Mouse (Mus musculus) limb, embryonic 10.5 days (tissue): ENCODE results near the gene Nelfe. TPM values are rescaled to one million over a fixed set of nuclear protein-coding genes. Genes with fewer than 3 reads are reported as not detected.
"Not testable (repeated sequence)": the region's sequence is repeated elsewhere in the genome, so short reads cannot be mapped to it uniquely, and the experiment has no call there.

Experiments
- DNase-seq: peaks from one replicate; pipeline ENCODE4 v3.0.0-alpha.2; 2017; ENCODE audit warnings: low spot score
- H3K27ac ChIP-seq: fragments of 300-500 bp; sonication (generic); 2 replicates; pipeline ENCODE4 v1.5.1; 2016; ENCODE audit warnings: mild to moderate bottlenecking
- H3K27me3 ChIP-seq: fragments of 300-500 bp; sonication (generic); 2 replicates; pipeline ENCODE4 v1.6.1; 2016; ENCODE audit warnings: low read depth, mild to moderate bottlenecking; ENCODE audit not compliant: poor library complexity, severe bottlenecking
- H3K36me3 ChIP-seq: fragments of 300-500 bp; sonication (generic); 2 replicates; pipeline ENCODE4 v1.6.1; 2016; ENCODE audit warnings: mild to moderate bottlenecking, moderate library complexity
- H3K4me1 ChIP-seq: fragments of 300-500 bp; sonication (generic); 2 replicates; pipeline ENCODE4 v1.6.1; 2016
- H3K4me3 ChIP-seq: fragments of 300-500 bp; sonication (generic); 2 replicates; pipeline ENCODE4 v1.5.1; 2016; ENCODE audit warnings: mild to moderate bottlenecking, moderate library complexity
- H3K9me3 ChIP-seq: fragments of 300-500 bp; sonication (generic); replicated peaks from 2 replicates; pipeline ENCODE4 v1.6.1; 2016; ENCODE audit warnings: mild to moderate bottlenecking
- WGBS: fragments of 180-500 bp; shearing (Covaris S2); methylation state at CpG from one replicate; pipeline ENCODE4 v1.1.7; 2016; 5-methylcytosine and 5-hydroxymethylcytosine counted together
- polyA plus RNA-seq: library from polyadenylated mRNA; unstranded; fragments of >200 nt; fragmentation: Nextera tagmentation; extraction: Ambion mirVana; gene quantifications from 2 replicates; pipeline ENCODE4 v1.2.1, GENCODE M21; 2016

Gene Nelfe
- 151 and 155 TPM in 2 replicates for polyA plus RNA-seq

DNA sequence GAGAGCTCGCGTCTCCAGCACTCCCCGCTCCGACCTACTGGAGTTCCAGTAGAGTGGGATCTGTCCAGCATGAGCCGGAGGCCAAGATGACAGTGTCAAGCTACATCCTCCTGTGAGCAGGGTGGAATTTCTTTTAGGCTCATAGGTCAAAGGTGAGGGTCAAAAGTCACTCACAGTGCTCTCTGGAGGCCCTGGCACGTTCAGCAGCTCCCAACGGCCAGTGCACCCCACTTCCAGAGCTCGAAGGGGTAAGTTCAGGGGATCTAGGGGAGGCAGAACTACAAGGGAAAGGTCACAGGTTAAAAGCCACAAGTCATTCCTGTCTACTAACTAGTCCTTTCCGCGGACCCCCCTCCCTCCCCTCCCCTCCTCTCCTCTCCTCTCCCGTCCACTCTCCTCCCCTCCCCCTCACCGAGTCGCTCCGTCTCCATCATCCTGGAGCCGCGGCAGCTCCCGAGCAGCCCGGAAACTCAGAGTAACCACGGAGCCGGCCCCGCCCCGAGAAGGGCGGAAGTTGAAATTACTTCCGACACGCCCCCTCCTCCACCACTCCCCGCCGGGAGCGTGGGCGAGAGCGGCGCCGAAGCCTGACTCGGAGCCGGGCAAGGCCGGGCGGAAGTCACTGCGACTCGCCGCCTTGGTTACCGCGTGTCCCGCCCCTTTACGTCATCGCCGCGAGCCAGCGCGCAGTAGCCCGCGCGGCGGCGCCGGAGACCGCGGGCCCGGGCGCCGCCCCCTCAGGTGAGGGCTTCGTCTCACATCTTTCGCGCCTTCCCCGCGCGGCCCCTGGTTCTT lies at the start of gene Nelfe, which contains the start of gene Skiv2l:
Gene Nelfe, plus strand, starts transcription at position 670 of the 795 bp plus-strand sequence.
Gene Skiv2l, minus strand, starts transcription at position 489 of the 795 bp plus-strand sequence.
- Histone ChIP-seq H3K27ac (peak within 1 kb of the TSS; percentile 92), H3K4me3 (peak within 1 kb of the TSS; percentile 99), H3K9me3 (no peaks in the 10 kb centered on the region), H3K27me3 (no peaks in the 10 kb centered on the region), H3K4me1 (peaks cover 29% of the 10 kb centered on the region), H3K36me3 (peaks cover 66% of the 10 kb centered on the region)
- DNase-seq, result peak; percentile 99
- under 1% methylated on average over 65 of the region's 65 CpGs for WGBS

DNA sequence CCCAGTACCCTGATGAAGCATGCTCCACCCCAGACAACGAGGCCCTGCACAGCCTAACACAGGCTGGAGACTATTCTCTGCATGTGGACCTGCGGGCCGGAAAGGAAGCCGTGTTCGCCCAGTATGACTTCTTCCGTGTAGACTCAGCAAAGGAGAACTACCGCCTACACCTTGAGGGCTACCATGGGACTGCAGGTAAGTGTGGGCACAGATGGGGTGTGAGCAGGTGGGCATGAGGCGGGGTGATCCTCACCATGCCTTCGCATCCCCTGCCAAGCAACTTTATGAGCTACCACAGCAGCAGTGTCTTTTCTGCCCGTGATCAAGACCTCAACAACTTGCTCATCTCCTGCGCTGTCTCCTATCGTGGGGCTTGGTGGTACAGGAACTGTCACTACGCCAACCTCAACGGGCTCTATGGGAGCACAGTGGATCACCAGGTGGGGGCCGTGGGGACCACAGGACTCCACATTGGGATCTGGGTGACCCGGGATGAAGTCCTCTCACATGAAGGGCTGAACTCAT lies 49.3 kb upstream of the Nelfe start:
- not testable (repeated sequence) for H3K9me3 ChIP-seq, H3K4me1 ChIP-seq, DNase-seq, H3K4me3 ChIP-seq, H3K27ac ChIP-seq, H3K27me3 ChIP-seq, H3K36me3 ChIP-seq
- WGBS, result 90% methylated on average over 16 of the region's 16 CpGs

DNA sequence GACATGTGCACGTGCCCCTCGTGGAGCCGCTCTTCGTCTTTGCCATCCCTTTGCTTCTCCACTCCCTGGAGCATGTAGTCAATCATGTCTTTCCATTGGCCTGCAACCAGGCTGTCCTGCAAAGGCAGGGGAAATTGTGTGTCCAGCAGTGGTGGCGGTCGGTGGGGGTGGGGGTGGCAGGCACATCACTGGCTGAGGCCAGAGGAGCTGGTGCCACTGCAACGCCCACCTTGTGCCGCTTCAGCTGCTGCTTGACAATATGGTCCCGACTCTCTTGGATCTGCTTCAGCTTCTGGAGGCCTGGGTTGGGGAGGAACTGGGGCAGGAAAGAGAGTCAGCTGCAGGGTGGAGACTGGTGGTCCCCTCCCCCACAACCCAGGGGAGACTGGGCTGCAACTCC lies 47.4 kb upstream of the Nelfe start:
- H3K27ac ChIP-seq, H3K4me3 ChIP-seq, H3K9me3 ChIP-seq, H3K36me3 ChIP-seq, H3K4me1 ChIP-seq, DNase-seq, H3K27me3 ChIP-seq: not testable (repeated sequence)
- WGBS, result 93% methylated on average over 9 of the region's 9 CpGs

DNA sequence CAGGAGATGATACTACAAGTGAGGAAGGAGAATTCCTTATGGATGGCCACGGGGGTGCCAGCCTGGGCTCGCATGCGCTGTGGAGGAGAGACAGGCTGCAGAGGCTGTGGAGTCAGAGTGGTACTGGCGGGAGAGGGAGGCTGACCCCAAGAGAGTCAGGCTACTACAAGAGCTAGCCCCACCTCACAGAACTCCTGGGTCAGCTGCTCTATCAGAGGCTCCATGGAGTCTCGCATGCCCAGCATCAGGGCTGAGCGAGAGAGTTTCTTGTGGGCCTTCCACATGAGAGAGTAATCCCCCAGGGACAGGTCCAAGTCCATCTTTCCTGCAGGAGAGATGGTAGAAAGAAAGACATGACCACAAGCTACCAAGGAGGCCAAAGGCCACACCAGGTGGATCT lies 46.8 kb upstream of the Nelfe start:
- H3K4me3 ChIP-seq, DNase-seq, H3K27me3 ChIP-seq, H3K36me3 ChIP-seq, H3K4me1 ChIP-seq, H3K27ac ChIP-seq, H3K9me3 ChIP-seq: not testable (repeated sequence)
- 95% methylated on average over 6 of the region's 6 CpGs for WGBS

DNA sequence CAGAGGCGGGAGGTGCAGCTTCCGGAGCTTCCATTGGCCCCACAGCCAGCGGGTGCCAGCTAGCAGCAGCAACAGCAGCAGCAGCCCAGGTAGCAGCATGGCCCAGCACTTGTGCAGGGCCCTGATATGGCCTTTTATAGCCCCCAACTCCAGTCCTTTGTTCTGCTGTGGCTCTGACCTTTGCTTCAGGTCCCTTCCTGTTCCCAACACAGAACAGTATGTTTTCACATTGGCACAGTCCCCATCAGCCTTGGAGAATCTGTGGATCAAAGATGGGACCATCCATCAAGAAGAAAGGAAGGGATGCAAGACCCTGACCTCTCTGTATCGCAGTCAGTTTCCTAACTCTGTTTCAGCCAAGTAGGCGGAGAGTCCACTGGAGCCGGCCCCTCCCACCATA lies 45.9 kb upstream of the Nelfe start, which contains the start of gene Cyp21a1:
Gene Cyp21a1, minus strand, starts transcription at position 261 of the 400 bp plus-strand sequence.
- not testable (repeated sequence) for DNase-seq, H3K27ac ChIP-seq, H3K4me1 ChIP-seq, H3K27me3 ChIP-seq, H3K4me3 ChIP-seq, H3K9me3 ChIP-seq, H3K36me3 ChIP-seq
- WGBS, result 82% methylated on average over 5 of the region's 6 CpGs

DNA sequence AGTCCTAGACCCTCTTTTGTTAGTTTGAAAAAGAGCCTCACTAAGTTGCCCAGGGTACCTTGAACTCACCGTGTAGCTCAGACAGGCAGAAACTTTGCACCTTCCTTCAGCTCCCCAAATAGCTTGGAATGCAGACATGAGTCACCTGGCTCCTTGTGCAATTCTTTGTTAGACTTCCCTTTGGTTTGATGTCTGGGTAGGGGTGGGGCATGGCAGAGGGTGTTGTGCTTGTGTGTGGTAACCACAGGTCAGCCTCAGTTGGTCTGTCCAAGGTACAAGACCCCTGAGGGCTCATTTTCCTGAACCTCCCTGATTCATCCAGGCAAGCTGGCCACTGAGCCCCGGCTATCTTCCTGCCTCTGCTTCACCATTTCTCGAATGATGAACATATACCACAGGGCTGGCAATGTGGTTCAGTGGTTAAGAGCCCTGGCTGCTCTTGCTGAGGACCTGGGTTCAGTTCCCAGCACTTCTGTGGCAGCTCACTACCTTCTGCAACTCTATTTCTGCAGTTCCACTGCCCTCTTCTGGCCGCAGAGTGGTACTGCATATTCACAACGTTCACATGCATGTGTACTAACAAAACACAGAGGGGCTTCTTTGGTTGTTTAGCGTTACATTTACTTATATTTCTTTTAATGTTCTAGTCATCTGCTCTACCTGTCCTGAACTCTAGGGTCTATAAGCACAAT lies 45.2 kb upstream of the Nelfe start:
- 77% methylated on average over 6 of the region's 6 CpGs for WGBS
- H3K36me3 ChIP-seq, result no peaks in the 10 kb centered on the region
- peaks cover 3% of the 10 kb centered on the region; the same call in 1 of the 2 replicates for H3K9me3 ChIP-seq
- H3K4me1 ChIP-seq, result no peaks in the 10 kb centered on the region
- H3K27ac ChIP-seq, result no peak overlapping the region
- no peaks in the 10 kb centered on the region for H3K27me3 ChIP-seq
- H3K4me3 ChIP-seq, result no peak overlapping the region
- no peak for DNase-seq

DNA sequence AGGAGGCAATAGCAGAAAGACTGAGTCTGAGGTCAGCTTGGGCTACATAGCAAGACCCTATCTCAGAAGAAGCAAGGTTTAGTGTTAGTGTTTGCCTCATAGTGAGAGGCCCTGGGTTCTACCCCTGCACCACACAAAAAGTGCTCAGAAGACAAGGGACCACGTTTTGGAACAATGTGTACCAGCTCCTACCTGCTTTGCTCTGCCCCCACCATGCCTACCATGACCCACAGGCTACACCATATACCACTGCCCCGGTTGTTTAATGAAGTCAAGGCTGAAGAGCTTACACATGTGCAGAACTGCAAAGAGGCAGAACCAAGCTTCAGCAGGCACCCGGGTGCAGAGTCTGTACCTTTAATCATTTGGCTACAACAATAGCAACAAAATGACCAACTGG lies 43.0 kb upstream of the Nelfe start:
- DNase-seq, result no peak
- H3K4me1 ChIP-seq, result no peaks in the 10 kb centered on the region
- peaks cover 3% of the 10 kb centered on the region; the same call in 1 of the 2 replicates for H3K9me3 ChIP-seq
- 69% methylated on average over 3 of the region's 3 CpGs for WGBS
- H3K27me3 ChIP-seq, result no peaks in the 10 kb centered on the region
- no peaks in the 10 kb centered on the region for H3K36me3 ChIP-seq
- no peak overlapping the region for H3K27ac ChIP-seq
- no peak overlapping the region for H3K4me3 ChIP-seq

DNA sequence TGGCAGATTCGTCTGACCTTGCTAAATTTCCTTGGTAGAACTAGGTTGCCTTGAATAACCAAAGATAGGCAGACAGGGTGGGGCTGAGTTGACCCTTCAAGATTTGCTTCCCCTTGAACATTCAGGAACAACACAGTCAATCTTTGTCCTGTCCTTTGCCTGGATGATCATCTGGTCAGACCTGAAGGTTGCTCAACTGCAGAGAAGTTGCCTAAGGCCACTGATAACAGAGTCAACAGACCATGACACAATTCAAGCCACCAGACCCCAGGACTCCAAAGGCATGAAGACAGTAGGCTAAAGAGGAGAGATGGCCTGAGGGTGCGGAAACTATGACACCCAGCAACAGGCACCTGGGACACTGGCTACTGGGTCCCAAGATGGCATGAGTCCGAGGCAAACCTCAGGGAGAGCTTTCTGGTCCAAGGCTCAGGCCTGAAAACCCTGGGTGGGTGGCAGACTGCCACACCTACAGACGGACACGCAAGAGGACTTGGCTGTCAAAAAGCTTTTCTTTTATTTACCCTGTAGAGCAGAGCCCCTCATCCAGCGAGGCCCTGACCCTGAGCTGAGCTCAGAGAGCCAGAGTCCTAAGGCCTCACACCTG lies 41.5 kb upstream of the Nelfe start:
- Histone ChIP-seq H3K4me1 (no peaks in the 10 kb centered on the region), H3K27me3 (no peaks in the 10 kb centered on the region), H3K4me3 (no peak overlapping the region), H3K9me3 (peaks cover 3% of the 10 kb centered on the region; the same call in 1 of the 2 replicates), H3K27ac (no peak overlapping the region), H3K36me3 (no peaks in the 10 kb centered on the region)
- no peak for DNase-seq
- WGBS, result 89% methylated on average over 6 of the region's 6 CpGs

DNA sequence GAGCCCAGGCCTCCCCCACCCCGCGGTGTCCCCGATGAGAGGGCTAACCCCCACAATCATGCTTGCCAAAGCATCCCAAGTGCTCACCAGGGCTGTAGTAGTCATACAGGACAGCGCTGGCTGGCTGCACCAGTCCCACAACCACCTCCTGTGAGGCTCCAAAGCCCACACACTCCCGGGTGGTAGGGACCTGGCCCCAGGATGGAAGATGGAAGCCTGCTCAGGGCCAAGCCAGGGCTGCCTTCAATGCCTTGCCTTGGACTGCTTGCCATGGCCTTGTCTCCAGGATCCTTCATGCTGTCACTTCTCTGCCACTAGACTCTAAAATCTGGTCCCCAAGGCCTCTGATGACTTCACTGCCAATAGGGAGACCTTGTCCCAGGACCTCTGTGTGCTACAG lies 39.8 kb upstream of the Nelfe start:
- not testable (repeated sequence) for H3K27me3 ChIP-seq, H3K4me3 ChIP-seq, H3K36me3 ChIP-seq, DNase-seq, H3K9me3 ChIP-seq, H3K27ac ChIP-seq, H3K4me1 ChIP-seq
- 89% methylated on average over 5 of the region's 5 CpGs for WGBS

DNA sequence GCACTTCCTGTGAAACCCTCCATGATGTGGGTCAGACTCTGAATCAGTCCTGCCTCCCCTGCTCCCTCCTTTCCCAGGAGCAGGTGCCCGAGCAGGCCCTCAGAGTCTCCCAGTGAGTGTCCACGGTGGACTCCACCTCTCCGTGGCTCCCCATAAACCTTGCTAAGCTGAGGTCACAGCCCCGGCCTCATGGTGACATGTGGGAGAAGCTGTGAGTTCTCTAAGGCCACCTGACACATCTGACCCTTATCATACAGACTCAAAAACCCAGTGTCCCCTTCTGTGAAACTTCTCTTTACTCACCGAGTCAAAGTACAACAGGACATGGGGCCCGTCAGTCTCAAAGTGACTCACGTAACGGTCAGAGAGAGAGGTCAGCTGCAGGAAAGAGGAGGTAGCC lies 39.4 kb upstream of the Nelfe start:
- H3K4me1 ChIP-seq, H3K36me3 ChIP-seq, H3K4me3 ChIP-seq, DNase-seq, H3K27ac ChIP-seq, H3K27me3 ChIP-seq, H3K9me3 ChIP-seq: not testable (repeated sequence)
- 81% methylated on average over 8 of the region's 8 CpGs for WGBS

DNA sequence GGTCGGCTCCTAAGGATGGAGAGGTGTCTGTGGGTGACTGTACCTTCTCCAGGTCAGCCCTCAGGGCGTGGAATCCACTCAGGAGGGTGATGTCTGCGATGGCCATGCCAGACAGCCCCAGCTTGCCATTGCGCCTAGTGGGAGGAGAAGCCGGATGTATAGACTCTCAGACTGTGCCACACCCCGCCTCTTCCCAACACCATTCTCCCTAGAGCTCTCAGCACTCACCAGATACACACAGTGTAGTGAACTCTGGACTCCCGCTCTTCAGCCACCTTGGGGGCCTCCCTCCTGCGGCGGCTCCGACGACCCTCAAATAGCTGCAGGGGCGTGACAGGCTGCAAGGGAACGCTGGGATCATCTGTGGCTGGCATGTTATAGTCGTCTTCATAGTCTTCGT lies 38.9 kb upstream of the Nelfe start:
- H3K4me3 ChIP-seq, result no peak overlapping the region
- H3K9me3 ChIP-seq, result no peaks in the 10 kb centered on the region
- H3K27ac ChIP-seq, result no peak overlapping the region
- 81% methylated on average over 15 of the region's 15 CpGs for WGBS
- DNase-seq, result no peak
- H3K27me3 ChIP-seq, result no peaks in the 10 kb centered on the region
- H3K36me3 ChIP-seq, result no peaks in the 10 kb centered on the region
- H3K4me1 ChIP-seq, result no peaks in the 10 kb centered on the region

DNA sequence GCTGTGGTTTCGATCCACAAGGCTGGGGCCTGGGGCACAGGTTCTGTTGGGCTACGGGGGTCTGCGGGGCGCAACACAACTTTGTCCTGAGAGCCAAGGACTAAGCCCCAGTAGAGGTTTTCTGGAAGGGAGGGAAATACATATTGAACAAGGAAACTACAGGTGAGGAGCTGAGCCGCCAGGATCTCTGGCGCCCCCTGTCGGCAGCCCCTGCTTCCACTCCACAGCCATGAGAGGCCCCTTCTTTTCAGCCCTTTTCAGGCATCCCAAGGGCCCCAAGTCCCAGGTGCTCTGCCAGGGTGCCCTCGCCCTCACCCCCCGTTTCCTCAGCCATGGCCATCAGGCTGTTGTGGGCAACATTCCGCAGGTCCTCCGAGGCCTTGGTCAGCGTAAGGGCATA lies 36.4 kb upstream of the Nelfe start:
- not testable (repeated sequence) for H3K9me3 ChIP-seq, H3K27ac ChIP-seq, H3K4me3 ChIP-seq, H3K4me1 ChIP-seq, H3K27me3 ChIP-seq, H3K36me3 ChIP-seq
- peak; percentile 62 for DNase-seq
- WGBS, result 60% methylated on average over 12 of the region's 12 CpGs

DNA sequence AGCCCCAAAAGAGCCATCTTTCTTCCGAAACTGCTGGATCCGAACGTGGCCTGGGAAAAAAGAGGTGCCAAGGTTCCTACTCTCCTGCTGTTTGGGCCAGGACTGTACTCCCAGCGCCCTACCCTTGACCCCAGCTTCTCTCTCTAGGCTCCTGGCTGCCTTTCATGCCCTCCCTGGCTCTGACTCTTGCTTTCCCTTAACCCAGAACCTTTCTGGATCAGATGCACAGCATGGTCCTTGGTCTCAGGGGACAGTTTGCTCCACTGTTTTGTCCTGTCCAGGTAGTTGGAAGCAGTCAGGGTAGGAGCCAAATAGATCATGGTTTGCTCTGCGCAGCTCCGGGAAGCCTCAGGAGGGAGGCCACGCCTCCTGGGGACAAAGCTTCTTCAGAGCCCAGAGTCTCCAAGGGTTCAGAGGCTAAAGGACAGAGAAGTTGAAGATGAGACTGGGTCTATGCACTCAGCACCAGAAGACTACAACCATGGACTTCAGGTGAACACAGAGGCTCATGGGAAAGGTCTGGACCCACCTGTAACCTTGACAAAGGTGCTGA lies 35.3 kb upstream of the Nelfe start:
- no peak overlapping the region for H3K27ac ChIP-seq
- 80% methylated on average over 7 of the region's 7 CpGs for WGBS
- H3K9me3 ChIP-seq, result no peaks in the 10 kb centered on the region
- DNase-seq, result no peak
- H3K4me1 ChIP-seq, result no peaks in the 10 kb centered on the region
- H3K27me3 ChIP-seq, result no peaks in the 10 kb centered on the region
- H3K36me3 ChIP-seq, result no peaks in the 10 kb centered on the region
- no peak overlapping the region for H3K4me3 ChIP-seq
